Comparison of ENCODE assay signal across 8 mouse cellular contexts in the genomic region with DNA sequence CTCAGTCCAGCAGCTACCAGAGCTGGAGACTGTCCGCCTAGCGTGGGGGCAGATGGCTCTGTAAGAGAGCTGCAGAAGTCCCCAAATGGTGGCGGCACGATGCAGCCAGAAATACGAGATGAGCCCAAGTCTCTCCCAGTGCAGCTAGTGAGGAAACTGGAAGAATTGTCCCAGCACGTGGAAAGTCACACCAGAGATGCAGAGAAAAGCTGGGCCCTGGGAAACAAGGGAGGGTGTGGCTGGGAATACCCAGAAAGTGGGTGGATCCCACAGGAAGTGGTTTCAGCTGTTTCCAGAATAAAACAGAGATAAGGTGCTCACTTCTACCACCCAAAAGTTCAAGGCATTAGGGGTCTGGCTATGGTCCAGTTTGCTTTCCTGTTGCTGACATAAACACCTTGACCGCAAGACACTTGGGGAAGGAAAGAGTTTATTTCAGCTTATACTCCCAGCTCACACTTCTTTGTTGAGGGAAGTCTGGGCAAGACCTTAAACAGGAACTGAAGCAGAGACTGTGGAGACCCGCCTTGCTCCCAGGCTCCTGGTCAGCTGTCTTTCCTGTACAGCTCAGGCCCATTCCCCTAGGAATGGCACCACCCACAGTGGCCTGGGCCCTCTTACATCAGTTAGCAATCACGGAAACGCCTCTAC.
DNase-seq lines count a peak whose midpoint lies in the region; ATAC-seq and TF ChIP-seq lines count a peak whose summit lies in the region.

No protein-coding gene starts in this region.

- H3K27me3 ChIP-seq in forebrain, embryonic 16.5 days (replicated peaks; ENCODE audit: control insufficient read depth, insufficient read depth, low read length), result no peaks in the 10 kb centered on the region
- H3K27me3 ChIP-seq in forebrain, embryonic 12.5 days, result peaks cover 5% of the 10 kb centered on the region; the same call in 1 of the 2 replicates
- H3K27me3 ChIP-seq in MEL (ENCODE audit: control insufficient read depth in 1 of 2, insufficient read depth in 2 of 2, low read length in 2 of 2), result no peaks in the 10 kb centered on the region

- no peak for TF ChIP-seq RAD21 in MEL (IDR thresholded peaks at IDR 0.05; ENCODE audit: low read depth, low read length)

- WGBS in forebrain, embryonic 16.5 days, result 55% methylated on average over 10 of the region's 10 CpGs
- 63% methylated on average over 10 of the region's 10 CpGs for WGBS in forebrain, embryonic 12.5 days
- WGBS in lung, adult 2 months, result 39% methylated on average over 10 of the region's 10 CpGs

- H3K36me3 ChIP-seq in forebrain, embryonic 16.5 days (ENCODE audit: control insufficient read depth, insufficient read depth), result no peaks in the 10 kb centered on the region
- H3K36me3 ChIP-seq in forebrain, embryonic 12.5 days (replicated peaks), result no peaks in the 10 kb centered on the region
- peaks cover 0 to 32% of the 10 kb centered on the region in 2 experiments; a peak in 2 of 4 replicates for H3K36me3 ChIP-seq in MEL (ENCODE audit: control insufficient read depth in 1 of 2, insufficient read depth in 2 of 2, low read length in 2 of 2)

- H3K4me2 ChIP-seq in forebrain, embryonic 16.5 days (ENCODE audit: low read length), result no peak overlapping the region
- no peak overlapping the region for H3K4me2 ChIP-seq in forebrain, embryonic 12.5 days

- peak; percentile 64 for DNase-seq in MEL (ENCODE audit: low read depth, low spot score)
- peak; percentile 75 to 88 for DNase-seq in heart, adult 18-20 months
- DNase-seq in kidney, adult 18-20 months, result peak; percentile 52
- DNase-seq in lung, adult 2 months, result peak; percentile 31
- no peak for DNase-seq in right cerebral cortex, adult 18-20 months
- no peak for DNase-seq in left cerebral cortex, adult 11 months (ENCODE audit: low spot score)

- no peaks in the 10 kb centered on the region for H3K79me2 ChIP-seq in MEL (ENCODE audit: control insufficient read depth, insufficient read depth, low read length, poor library complexity)

- 0 out of 2 replicates have a peak overlapping the region, but pooled peaks have one; percentile 3 for H3K9ac ChIP-seq in forebrain, embryonic 16.5 days (replicated peaks; ENCODE audit: low read depth, low read length)
- no peak overlapping the region for H3K9ac ChIP-seq in forebrain, embryonic 12.5 days
- 0 out of 2 replicates have a peak overlapping the region, but pooled peaks have one; percentile 1 for H3K9ac ChIP-seq in MEL (ENCODE audit: control insufficient read depth, low read depth, low read length, poor library complexity, severe bottlenecking)

- H3K4me1 ChIP-seq in forebrain, embryonic 16.5 days (replicated peaks; ENCODE audit: control insufficient read depth, insufficient read depth, low read length), result peaks cover 37% of the 10 kb centered on the region
- peaks cover 30% of the 10 kb centered on the region for H3K4me1 ChIP-seq in forebrain, embryonic 12.5 days
- peaks cover 2 to 27% of the 10 kb centered on the region in 2 experiments; a peak in 3 of 4 replicates for H3K4me1 ChIP-seq in MEL (ENCODE audit: control insufficient read depth in 1 of 2, insufficient read depth in 2 of 2, low read length in 2 of 2)
- peaks cover 8% of the 10 kb centered on the region for H3K4me1 ChIP-seq in lung, adult 2 months (ENCODE audit: control insufficient read depth, insufficient read depth, low read length)

- H3K4me3 ChIP-seq in forebrain, embryonic 16.5 days (replicated peaks; ENCODE audit: low read length), result no peak overlapping the region
- H3K4me3 ChIP-seq in forebrain, embryonic 12.5 days (replicated peaks), result no peak overlapping the region
- H3K4me3 ChIP-seq in MEL (ENCODE audit: control insufficient read depth in 1 of 2, insufficient read depth in 1 of 2, low read depth in 2 of 2, low read length in 2 of 2), result no peak overlapping the region
- H3K4me3 ChIP-seq in lung, adult 2 months (replicated peaks; ENCODE audit: extremely low read depth, low read depth, low read length), result peak overlapping the region; percentile 46

- TF ChIP-seq POLR2A in MEL (IDR thresholded peaks at IDR 0.05; ENCODE audit: control insufficient read depth in 1 of 2, insufficient read depth in 1 of 2, low read depth in 1 of 2, low read length in 2 of 2, poor library complexity in 1 of 2), result no peak
- TF ChIP-seq POLR2A in lung, adult 2 months (IDR thresholded peaks at IDR 0.05; ENCODE audit: borderline replicate concordance, extremely low read depth, low read depth, low read length), result no peak

- ATAC-seq in forebrain, embryonic 16.5 days, result no peak
- no peak for ATAC-seq in forebrain, embryonic 12.5 days (ENCODE audit: low FRiP score)

- H3K27ac ChIP-seq in forebrain, embryonic 16.5 days (ENCODE audit: low read length), result peak overlapping the region; percentile 61; the same call in 1 of the 2 replicates
- H3K27ac ChIP-seq in forebrain, embryonic 12.5 days, result no peak overlapping the region; the same call in 1 of the 2 replicates
- no peak overlapping the region for H3K27ac ChIP-seq in MEL (ENCODE audit: control insufficient read depth, low read depth, low read length)

- H3K9me3 ChIP-seq in forebrain, embryonic 16.5 days (ENCODE audit: control insufficient read depth, low read length), result no peaks in the 10 kb centered on the region
- no peaks in the 10 kb centered on the region for H3K9me3 ChIP-seq in forebrain, embryonic 12.5 days
- no peaks in the 10 kb centered on the region for H3K9me3 ChIP-seq in MEL (replicated peaks; ENCODE audit: insufficient read depth, low read length)

- peak; percentile 81 to 84 for TF ChIP-seq EP300 in MEL (IDR thresholded peaks at IDR 0.05; ENCODE audit: low read depth in 1 of 2, low read length in 2 of 2)

- TF ChIP-seq CTCF in MEL (IDR thresholded peaks at IDR 0.05 in 2 of 3, conservative IDR thresholded peaks at IDR 0.05 in 1 of 3; ENCODE audit: control insufficient read depth in 1 of 3, insufficient read depth in 1 of 3, low read depth in 2 of 3, low read length in 3 of 3, poor library complexity in 1 of 3, severe bottlenecking in 1 of 3), result no peak
- no peak for TF ChIP-seq CTCF in lung, adult 2 months (IDR thresholded peaks at IDR 0.05; ENCODE audit: insufficient read depth, low read length)

TF ChIP-seq in MEL, 35 proteins besides CTCF, POLR2A, EP300 and RAD21:
- TF ChIP-seq POLR2AphosphoS2 (IDR thresholded peaks at IDR 0.05; ENCODE audit: low read length) (no peak), MEF2A (IDR thresholded peaks at IDR 0.05; ENCODE audit: extremely low read depth, insufficient replicate concordance, low read depth, low read length, poor library complexity, severe bottlenecking) (no peak), CHD1 (IDR thresholded peaks at IDR 0.05; ENCODE audit: low read depth, low read length) (no peak), TAL1 (IDR thresholded peaks at IDR 0.05; ENCODE audit: low read length) (peak; percentile 78), USF1 (IDR thresholded peaks at IDR 0.05; ENCODE audit: low read depth, low read length) (no peak), POLR2AphosphoS5 (IDR thresholded peaks at IDR 0.05; ENCODE audit: borderline replicate concordance, low read depth, low read length) (no peak), GATA1 (IDR thresholded peaks at IDR 0.05; ENCODE audit: low read depth, low read length) (peak; percentile 64), ZMIZ1 (IDR thresholded peaks at IDR 0.05; ENCODE audit: low read depth, low read length) (no peak), ETS1 (IDR thresholded peaks at IDR 0.05; ENCODE audit: low read depth, low read length) (peak; percentile 89), HCFC1 (IDR thresholded peaks at IDR 0.05; ENCODE audit: low read depth, low read length) (no peak), NRF1 (IDR thresholded peaks at IDR 0.05; ENCODE audit: insufficient read depth, low read depth, low read length, poor library complexity, severe bottlenecking) (no peak), ZC3H11A (IDR thresholded peaks at IDR 0.05; ENCODE audit: low read depth, low read length) (no peak), ELF1 (IDR thresholded peaks at IDR 0.05; ENCODE audit: low read depth, low read length) (no peak), TCF12 (IDR thresholded peaks at IDR 0.05; ENCODE audit: low read depth, low read length) (peak; percentile 71), SMC3 (IDR thresholded peaks at IDR 0.05; ENCODE audit: low read depth, low read length) (no peak), NELFE (IDR thresholded peaks at IDR 0.05; ENCODE audit: low read depth, low read length) (no peak), RCOR1 (IDR thresholded peaks at IDR 0.05; ENCODE audit: low read depth, low read length) (peak; percentile 55; the same call in 1 of the 2 replicates), SIN3A (IDR thresholded peaks at IDR 0.05; ENCODE audit: low read length) (peak; percentile 67), MXI1 (IDR thresholded peaks at IDR 0.05; ENCODE audit: low read depth, low read length) (peak; percentile 62; the same call in 1 of the 2 replicates), MAX (IDR thresholded peaks at IDR 0.05; ENCODE audit: low read length) (peak; percentile 31; the same call in 1 of the 2 replicates), MYC (IDR thresholded peaks at IDR 0.05; ENCODE audit: low read depth, low read length) (no peak)

Comparison
In these comparisons a context has a peak if more than half of its experiments do, and no peak if none do; other contexts are left out.
1. DNase-seq: peak in MEL (single experiment), heart, adult 18-20 months (2 of 2), kidney, adult 18-20 months (single experiment) and lung, adult 2 months (single experiment); none in right cerebral cortex, adult 18-20 months (single experiment) and left cerebral cortex, adult 11 months (single experiment).